Mouse (Mus musculus): ENCODE results near the gene Gm20388.

Gm20388 gene

GRCm38 (mm10) chr8:123820780-123821179, 3910.1 kb downstream of the Gm20388 start:
- DNase-seq (ENCODE audit: extremely low spot score, low spot score) = no peak

- no peak for DNase-seq (ENCODE audit: extremely low spot score, low spot score)
Observed at GRCm38 (mm10) chr8:123823111-123823510, 3912.5 kb downstream of the Gm20388 start.

- DNase-seq (ENCODE audit: extremely low spot score, low spot score) = no peak
Observed at GRCm38 (mm10) chr8:123823532-123824123, 3913.0 kb downstream of the Gm20388 start.

- peak; percentile 18 for DNase-seq (ENCODE audit: extremely low spot score, low spot score)
Observed at GRCm38 (mm10) chr8:123826001-123826400, 3915.4 kb downstream of the Gm20388 start.

DNA sequence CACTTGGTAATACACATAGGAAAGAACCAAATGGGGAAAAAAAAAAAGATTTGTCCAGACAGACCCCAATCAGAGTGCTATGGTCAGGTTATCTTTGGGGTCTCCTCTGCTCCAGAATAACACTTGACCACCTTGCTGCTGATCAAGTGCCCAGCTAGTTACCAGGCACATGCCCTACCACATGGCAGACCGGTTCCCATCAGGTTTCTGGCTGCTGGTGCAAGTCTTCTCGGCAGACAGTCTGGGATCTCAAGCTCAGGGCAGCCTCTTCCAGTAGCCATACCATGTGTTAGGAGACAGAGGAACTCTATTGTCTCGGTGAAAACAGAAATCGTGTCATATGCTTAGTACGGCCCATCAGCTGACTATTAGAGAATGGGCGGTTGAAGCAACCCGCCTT, 3916.1 kb downstream of the Gm20388 start:
- no peak for DNase-seq (ENCODE audit: extremely low spot score, low spot score)

DNA sequence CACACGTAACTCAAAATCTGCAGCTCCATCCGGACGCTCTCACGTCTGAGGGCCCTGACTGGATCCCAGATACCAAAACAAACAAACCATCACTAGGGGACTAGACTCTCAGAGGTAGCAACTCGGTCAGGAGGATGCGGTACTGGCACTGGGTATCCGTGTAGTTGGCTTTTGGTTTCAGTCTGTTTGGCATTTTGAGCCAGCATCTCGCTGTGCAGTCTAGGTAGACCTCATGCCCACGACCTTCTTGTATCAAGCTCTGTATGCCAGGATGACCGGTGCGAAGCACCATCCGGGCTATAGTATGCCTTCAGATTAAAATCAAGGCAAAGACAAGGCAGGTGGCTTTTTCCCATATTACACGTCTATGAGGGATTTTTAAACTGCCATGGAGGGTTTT, 3916.9 kb downstream of the Gm20388 start:
- no peak for DNase-seq (ENCODE audit: extremely low spot score, low spot score)

- DNase-seq (ENCODE audit: extremely low spot score, low spot score) = peak; percentile 33
Observed at GRCm38 (mm10) chr8:123832757-123833156, 3922.1 kb downstream of the Gm20388 start.

GRCm38 (mm10) chr8:123835451-123835850, 3924.8 kb downstream of the Gm20388 start:
- peak; percentile 35 for DNase-seq (ENCODE audit: extremely low spot score, low spot score)

DNA sequence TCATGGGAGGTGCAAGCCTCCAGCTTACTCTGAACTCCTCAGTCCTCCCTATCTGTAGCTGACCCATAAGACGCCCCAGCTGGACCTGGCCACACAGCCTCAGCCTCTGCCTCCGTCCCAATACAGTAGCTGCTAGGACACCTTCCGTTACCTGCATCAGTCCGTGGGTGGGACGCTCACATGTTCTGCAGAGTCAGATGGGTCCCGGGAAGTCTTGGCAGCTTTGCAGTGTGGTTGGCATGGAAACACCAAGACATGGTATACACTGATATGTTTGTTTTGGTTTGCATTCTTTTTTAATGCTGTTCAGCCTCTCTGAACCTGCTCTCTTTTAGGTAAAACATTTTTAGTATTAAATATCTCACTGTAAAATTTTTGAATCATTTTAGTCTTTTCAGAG, 3925.7 kb downstream of the Gm20388 start:
- DNase-seq (ENCODE audit: extremely low spot score, low spot score) = no peak

GRCm38 (mm10) chr8:123838496-123838895, 3927.9 kb downstream of the Gm20388 start:
- DNase-seq (ENCODE audit: extremely low spot score, low spot score) = no peak

DNA sequence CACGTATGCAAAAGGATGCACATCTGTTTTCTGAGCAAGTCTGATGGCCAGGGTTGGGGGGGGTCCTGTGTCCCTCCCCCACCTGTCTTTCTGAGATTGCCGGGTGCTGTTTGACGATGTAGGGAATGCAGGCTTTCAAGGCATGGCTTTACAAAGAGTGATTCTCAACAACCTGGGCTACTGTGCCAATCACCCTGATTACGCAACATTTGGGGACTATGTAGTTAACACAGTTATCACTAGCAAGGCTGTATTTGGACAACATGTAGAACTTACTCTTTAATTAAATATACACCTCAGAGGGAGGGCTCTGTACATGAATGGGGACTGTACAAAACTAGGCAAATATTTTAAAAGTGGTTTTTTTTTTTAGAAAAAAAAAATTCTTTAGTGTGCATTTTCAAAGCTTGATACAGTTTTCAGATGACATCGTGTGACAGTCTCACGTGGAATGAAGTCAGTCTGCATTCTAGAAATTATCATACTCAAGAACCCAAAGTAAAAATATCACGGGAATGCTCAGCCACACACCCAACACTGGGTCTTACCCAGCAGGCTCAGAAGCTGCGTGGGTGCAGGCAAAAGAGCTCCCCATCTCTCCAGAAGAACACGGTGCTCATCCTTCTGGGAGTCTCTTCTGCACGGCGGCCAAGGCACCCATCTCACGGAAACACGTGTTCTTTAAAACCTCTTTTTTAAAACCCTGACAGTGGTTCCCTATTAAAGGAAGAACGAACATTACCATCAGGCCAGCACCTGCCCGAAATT, 3930.1 kb downstream of the Gm20388 start:
- DNase-seq (ENCODE audit: extremely low spot score, low spot score) = no peak

DNA sequence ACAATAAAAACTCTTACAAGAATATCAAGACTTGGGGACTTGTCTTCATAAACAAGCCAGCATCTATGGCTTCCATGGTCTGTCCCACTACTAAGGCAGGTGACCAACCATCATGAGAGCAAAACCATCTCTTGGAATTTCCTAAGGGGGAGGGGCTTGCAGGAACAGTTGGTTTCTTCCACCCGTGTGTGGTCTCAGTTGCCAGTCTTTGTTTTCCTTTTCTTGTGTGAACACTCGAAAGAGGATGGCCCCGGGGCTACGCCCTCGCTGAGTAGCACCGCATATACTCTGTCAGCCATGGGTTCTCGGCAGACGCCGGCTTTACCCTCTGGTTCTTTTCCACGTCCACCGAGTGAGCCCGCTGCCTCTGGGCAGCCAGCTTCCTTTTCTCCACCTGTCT, 3931.4 kb downstream of the Gm20388 start:
- no peak for DNase-seq (ENCODE audit: extremely low spot score, low spot score)

DNA sequence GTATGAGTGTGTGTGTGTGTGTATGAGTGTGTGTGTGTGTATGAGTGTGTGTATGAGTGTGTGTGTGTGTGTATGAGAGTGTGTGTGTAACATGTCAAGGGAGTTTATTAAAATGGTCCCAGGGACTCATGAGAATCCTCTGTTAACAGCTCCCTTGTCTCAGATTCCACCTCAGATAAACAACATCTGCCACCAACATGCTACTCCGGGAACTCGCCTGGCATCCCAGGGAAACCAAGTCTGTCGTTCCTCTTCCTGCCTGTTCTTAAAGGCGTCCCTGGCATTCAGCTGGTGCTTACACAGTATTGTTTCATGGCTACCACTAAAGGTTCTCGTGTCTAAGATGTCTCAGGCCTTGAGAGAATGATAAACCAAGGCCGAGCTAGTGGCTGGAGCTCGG, 3933.7 kb downstream of the Gm20388 start:
- no peak for DNase-seq (ENCODE audit: extremely low spot score, low spot score)

DNA sequence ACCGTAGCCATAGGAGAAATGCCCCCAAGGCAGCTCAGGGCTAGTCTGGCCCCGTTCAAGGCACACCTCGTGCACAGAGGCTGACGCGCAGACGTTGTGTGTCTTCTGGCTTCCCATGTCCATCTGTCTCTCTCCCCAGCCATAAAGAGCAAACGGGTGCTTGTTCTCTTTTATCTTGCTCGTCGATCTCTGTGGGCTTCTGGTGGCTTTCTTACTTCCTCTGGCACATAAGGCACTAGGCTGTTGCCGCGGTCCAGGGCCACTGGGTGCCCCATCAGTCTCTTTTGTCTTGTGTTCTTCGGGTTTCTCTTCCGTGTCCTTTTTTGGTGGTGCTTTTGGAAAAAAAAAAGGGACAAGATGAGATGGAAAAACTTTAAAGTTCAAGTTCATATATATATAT, 3934.5 kb downstream of the Gm20388 start:
- no peak for DNase-seq (ENCODE audit: extremely low spot score, low spot score)

DNA sequence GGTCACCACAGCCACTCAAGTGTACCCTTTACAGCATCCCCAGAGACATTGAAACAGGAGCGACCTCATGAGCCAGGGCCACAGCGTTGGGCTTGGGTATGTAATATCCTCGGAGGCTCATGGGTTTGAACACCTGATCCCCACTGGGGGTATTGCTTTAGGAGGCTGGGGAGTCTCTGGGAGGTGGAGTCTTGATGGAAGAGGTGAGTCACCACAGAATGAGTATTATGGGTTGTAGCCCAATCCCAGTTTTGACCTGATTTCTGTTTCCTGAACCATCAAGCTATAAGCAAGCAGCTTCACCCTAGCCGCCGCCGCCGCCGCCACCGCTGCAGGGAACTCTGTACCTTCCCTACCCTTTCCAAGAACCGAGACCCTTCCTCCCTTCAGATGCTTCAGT, 3935.3 kb downstream of the Gm20388 start:
- DNase-seq (ENCODE audit: extremely low spot score, low spot score) = no peak

DNA sequence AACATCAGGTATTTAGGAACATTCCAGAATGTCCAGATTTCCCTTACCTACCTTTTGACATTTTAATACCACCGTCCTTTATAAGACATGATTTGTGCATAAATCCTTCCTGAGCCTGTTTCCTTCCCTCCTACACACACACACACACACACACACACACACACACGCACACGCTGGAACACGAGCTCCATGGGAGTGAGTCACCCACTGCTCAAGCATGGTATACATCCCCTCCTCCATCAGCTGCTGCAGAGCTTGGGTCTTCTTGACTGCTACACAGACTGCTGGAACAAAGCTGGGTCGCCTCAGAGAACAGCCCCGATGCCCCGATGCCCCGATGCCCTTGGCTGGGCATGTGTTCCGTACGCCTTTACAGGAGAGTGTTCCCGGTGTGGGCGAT, 3935.9 kb downstream of the Gm20388 start:
- no peak for DNase-seq (ENCODE audit: extremely low spot score, low spot score)

DNA sequence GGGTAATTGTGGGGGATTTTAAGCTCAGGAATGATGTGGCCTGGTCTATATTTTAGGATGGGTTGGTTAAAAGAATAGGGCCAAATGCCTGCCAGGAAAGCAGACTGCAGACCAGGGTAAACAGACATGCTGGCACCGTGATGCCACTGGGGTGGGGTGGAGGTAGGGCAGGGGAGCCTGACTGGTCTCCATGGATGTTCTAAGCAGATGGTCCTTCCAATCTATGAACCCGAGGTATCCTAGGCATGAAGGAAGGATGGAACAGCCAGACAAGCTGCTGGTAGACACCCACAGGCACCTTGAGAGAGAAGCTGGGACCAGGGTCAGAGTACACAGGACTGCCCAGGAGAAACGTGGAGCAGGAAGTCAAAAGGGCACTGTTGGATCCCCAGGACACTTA, 3936.9 kb downstream of the Gm20388 start:
- DNase-seq (ENCODE audit: extremely low spot score, low spot score) = no peak

DNA sequence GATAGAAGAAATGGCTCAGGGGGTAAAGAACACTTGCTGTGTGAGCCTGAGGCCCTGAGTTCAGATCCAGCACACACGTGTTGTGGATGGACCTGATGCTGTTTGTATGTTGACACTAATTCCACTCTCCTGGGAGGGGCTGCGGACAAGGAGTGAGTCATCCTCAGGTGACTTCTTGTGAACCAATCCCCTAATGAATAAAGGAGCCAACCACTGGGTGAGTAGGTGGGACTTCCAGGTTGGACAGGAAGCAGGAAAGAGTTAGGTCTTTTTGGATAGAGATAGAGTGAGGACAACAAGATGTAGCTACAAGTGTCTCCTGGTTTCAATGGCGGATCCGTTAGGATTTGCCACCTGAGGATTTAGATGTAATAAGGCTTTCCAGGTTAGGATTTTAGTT, 3938.7 kb downstream of the Gm20388 start:
- no peak for DNase-seq (ENCODE audit: extremely low spot score, low spot score)

DNA sequence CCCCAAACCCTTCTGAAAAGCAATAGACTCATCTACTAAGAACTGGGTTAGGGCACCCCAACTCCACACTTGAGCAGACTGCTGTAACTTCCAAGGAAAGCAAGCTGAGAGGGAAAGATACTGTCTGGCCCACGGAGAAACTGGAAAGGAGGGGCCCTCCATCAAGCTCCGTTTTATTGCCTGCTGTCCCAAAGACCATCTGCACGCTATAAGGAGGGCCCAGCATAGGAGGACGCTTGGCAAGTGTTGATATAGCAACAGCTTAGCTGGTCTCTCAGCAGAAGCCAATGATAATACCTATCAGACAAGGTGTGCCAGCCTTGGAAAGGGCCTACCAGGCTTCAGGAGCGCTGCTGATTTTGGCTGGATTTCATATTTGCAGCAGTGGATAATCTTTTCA, 3940.9 kb downstream of the Gm20388 start:
- DNase-seq (ENCODE audit: extremely low spot score, low spot score) = no peak

GRCm38 (mm10) chr8:123854252-123854651, 3943.6 kb downstream of the Gm20388 start:
- DNase-seq (ENCODE audit: extremely low spot score, low spot score) = no peak

- DNase-seq (ENCODE audit: extremely low spot score, low spot score) = no peak
Observed at GRCm38 (mm10) chr8:123854733-123855475, 3944.3 kb downstream of the Gm20388 start.

GRCm38 (mm10) chr8:123857361-123857760, 3946.7 kb downstream of the Gm20388 start:
- DNase-seq (ENCODE audit: extremely low spot score, low spot score) = no peak

DNA sequence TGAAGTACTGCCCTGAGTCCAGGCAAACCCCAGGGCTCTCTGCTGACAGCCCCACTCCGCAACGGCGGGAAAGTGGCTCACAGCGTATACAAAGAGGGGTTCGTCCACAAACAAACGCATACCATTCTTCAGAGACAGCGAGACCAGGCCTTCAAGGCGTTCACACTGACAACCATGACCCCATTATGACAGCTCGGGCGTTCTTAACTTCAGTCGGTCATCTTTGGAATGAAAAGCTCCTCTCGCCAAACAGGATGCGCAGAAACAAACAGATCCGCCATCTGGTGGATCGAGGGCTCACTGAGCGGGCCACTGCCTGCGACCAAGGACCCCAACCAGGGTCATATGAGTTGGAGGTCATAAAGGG, 3947.9 kb downstream of the Gm20388 start:
- DNase-seq (ENCODE audit: extremely low spot score, low spot score) = no peak
